In genomic region chr2:160593035-160593434, GRCm38 (mm10) we compare ENCODE assay signal across 9 mouse cellular contexts. TPM values are rescaled to one million over a fixed set of nuclear protein-coding genes. Genes with fewer than 3 reads are reported as not detected.
DNase-seq lines count a peak whose midpoint lies in the region; TF ChIP-seq lines count a peak whose summit lies in the region.
"Had no signal": no experiment of that assay in that cellular context is flagged by ENCODE, and none has a peak within 500 bp of the region (broad histone marks: within the 10 kb centered on the region; RNA-seq: fewer than 3 reads in every experiment).

No protein-coding gene starts in this region.

- peak; percentile 76 for DNase-seq in A20 (ENCODE audit: low read depth, low spot score)
- DNase-seq in c-Kit-positive CD71-positive TER-119-negative erythroid progenitor cells, embryonic 14.5 days (ENCODE audit: low read depth) = peak; percentile 60
- DNase-seq in frontal cortex, postnatal 14 days (ENCODE audit: low spot score in 2 of 2) = peak; percentile 34 to 76
- peak; percentile 62 to 85 for DNase-seq in kidney, postnatal 25 days
- peak; percentile 77 for DNase-seq in lung, adult 2 months
- DNase-seq in right cerebral cortex, postnatal 25 days = peak; percentile 52
- peak; percentile 65 to 70 for DNase-seq in urinary bladder, postnatal 36 days (ENCODE audit: low spot score in 2 of 2)

- TF ChIP-seq EP300 in ES-Bruce4 (IDR thresholded peaks at IDR 0.05; ENCODE audit: insufficient read depth, low read depth, low read length) = no peak

- no peak overlapping the region for H3K9ac ChIP-seq in ES-Bruce4 (ENCODE audit: low read depth, poor library complexity, severe bottlenecking)
- H3K9ac ChIP-seq: limb, embryonic 15.5 days had no signal

- 10% methylated on average over 2 of the region's 2 CpGs for WGBS in lung, adult 2 months

- no peak for TF ChIP-seq POLR2A in ES-Bruce4 (IDR thresholded peaks at IDR 0.05; ENCODE audit: insufficient read depth, low read length)
- TF ChIP-seq POLR2A in lung, adult 2 months (IDR thresholded peaks at IDR 0.05; ENCODE audit: borderline replicate concordance, extremely low read depth, low read depth, low read length) = no peak

- no peak overlapping the region for H3K4me3 ChIP-seq in ES-Bruce4 (ENCODE audit: low read depth, low read length)
- no peak overlapping the region for H3K4me3 ChIP-seq in lung, adult 2 months (replicated peaks; ENCODE audit: extremely low read depth, low read depth, low read length)
- H3K4me3 ChIP-seq: limb, embryonic 15.5 days had no signal

- H3K4me1 ChIP-seq in ES-Bruce4 (ENCODE audit: control insufficient read depth, insufficient read depth, low read length) = no peaks in the 10 kb centered on the region
- H3K4me1 ChIP-seq in lung, adult 2 months (ENCODE audit: control insufficient read depth, insufficient read depth, low read length) = no peaks in the 10 kb centered on the region

- H3K36me3 ChIP-seq in ES-Bruce4 (ENCODE audit: control insufficient read depth, insufficient read depth, low read length, poor library complexity, severe bottlenecking) = no peaks in the 10 kb centered on the region
- H3K36me3 ChIP-seq: limb, embryonic 15.5 days had no signal

- H3K27ac ChIP-seq in ES-Bruce4 (ENCODE audit: insufficient read depth, low read length) = no peak overlapping the region
- H3K27ac ChIP-seq: limb, embryonic 15.5 days had no signal

- no peaks in the 10 kb centered on the region for H3K27me3 ChIP-seq in ES-Bruce4 (ENCODE audit: control insufficient read depth, insufficient read depth, low read length, poor library complexity, severe bottlenecking)

- no peaks in the 10 kb centered on the region for H3K9me3 ChIP-seq in ES-Bruce4 (replicated peaks; ENCODE audit: control insufficient read depth, insufficient read depth, low read length, poor library complexity, severe bottlenecking)
- H3K9me3 ChIP-seq: limb, embryonic 15.5 days had no signal

- TF ChIP-seq CTCF in ES-Bruce4 (IDR thresholded peaks at IDR 0.05; ENCODE audit: low read depth, low read length) = peak; percentile 47
- TF ChIP-seq CTCF in lung, adult 2 months (IDR thresholded peaks at IDR 0.05; ENCODE audit: insufficient read depth, low read length) = peak; percentile 60

RNA-seq across cellular contexts. Expression of gene Top1, which starts 52.7 kb away (rescaled TPM):
- 156 and 174 TPM in 2 replicates for polyA plus RNA-seq in ES-Bruce4 (2011; ENCODE audit: insufficient read depth, insufficient read length, low read depth, missing spikeins)
- polyA plus RNA-seq in lung, adult 2 months (2012; rRNA removed) = 10.7 and 14.2 TPM in 2 replicates

Comparison
In these comparisons a context has a peak if more than half of its experiments do, and no peak if none do; other contexts are left out.
1. RNA of gene Top1, which starts 52.7 kb away (polyA plus RNA-seq): 156 to 174 TPM in ES-Bruce4; 10.7 to 14.2 TPM in lung, adult 2 months; every median in the first group is over 10 times any median in the second.
2. Peak in every context shown above with its lines, with median percentiles within 50 percentile points of each other: DNase-seq.